Mouse (Mus musculus) CD8-positive naive resting alpha-beta T cell, adult 2 months (primary cell): ENCODE results near the gene Lztfl1.
A peak's percentile ranks its signal among the peaks of the same experiment; 100 is the strongest.
"Not testable (repeated sequence)": the region's sequence is repeated elsewhere in the genome, so short reads cannot be mapped to it uniquely, and the experiment has no call there.

ENCODE experiments used
- DNase-seq, 2 experiments: peaks; one replicate each; pipeline ENCODE4 v3.0.0; 2022; ENCODE audit warnings: low read depth in 2 of 2, low spot score in 2 of 2

Lztfl1 gene

DNA sequence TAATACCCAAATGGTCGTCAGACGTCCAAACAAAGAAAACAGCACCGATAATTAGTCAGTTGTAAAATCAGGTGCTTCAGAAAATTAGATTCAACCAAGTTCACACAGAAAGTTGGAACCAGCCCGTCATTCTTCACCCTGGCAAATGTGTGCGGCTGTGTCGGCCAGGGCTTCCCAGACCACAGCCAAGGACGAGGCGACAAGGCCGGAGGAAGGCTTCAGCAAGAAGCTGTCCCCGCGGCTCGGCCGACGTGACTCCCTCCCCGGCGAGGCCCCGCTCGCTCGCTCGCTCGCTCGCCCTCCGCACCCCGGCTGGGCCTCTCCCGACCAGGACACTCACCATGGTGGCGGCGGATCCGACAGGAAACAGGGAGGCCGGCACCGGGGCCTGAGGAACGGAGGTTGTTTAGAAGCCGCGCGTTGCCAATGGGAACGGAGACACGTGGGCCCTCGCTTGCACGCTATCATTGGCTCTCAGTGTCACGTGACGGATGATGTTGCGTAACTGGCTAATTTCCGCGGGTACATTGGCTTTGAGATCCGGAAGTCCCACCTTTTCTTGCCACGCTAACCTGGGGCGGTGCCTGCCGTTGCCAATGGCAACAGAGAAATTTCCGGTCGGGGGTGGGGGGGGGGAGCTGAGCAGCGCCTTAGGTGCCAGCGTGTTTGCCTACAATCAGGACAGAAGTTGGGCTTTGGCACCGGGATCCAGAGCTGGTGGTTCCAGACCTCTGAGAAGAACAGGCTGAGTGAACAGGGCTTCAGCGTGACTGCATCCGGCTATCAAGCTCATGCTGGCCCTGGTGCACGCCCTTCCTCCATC lies at the start of gene Lztfl1:
TSS of gene Lztfl1 (minus strand) at position 512 of the 823 bp plus-strand sequence.
- peak; percentile 91 for DNase-seq

DNA sequence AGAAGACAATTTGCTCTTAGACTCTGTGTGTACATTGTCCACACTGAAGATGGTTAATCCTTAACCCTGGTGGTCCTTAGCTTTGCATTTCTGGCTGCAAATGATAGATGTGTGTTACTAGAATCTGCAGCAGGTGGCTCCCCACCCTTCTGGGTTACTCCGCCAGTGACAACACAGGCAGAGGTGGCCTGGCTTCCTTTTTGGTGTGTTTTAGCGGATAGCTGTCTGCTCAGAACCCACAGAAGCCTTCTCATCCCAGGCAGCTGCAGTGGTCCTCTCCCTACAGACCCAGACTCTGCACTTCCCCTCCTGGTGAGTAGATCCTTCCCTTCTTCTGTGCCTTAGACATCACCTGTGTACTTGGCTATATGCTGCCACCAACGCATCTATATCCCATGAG lies 49.5 kb upstream of the Lztfl1 start:
- peak in 1 of 2 experiments; percentile 47 for DNase-seq

DNA sequence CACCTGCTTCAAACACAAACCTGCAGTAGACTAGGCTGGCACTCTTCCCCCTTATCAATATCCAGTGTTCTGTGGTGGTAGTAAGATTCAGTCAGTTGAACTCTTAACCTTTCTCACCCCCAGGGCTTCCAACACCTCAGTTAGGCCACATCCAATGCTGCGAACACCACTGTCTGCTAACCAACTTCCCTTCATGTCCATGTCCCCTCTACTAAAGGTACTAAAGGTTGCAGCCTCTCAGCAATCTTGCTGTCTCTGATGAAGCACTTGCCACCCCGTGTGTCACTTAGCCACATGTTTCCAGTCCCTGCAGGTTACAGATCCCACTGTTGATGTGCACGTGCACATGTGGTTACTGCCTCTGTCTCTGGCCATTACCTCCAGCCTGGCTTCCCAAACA lies 46.3 kb upstream of the Lztfl1 start:
- DNase-seq = peak in 1 of 2 experiments; percentile 44

DNA sequence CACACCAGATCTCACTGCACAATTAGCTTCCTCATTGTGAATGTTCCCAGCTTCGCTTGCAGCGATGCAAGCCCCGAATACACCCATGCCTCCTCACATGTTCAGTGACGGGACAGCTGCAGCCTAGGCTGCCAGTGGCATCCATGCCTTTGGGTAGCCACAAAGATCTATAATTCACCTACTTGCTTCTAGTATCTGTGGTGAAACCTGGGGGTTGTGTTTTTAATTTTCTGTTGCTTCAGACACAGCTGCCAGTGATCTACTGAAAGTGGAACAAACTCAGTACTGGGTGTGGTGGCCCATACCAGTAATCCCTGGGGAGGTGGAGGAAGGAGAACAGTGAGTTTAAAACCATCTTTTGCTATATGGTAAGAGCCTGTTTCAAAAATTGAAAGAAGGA lies 45.4 kb upstream of the Lztfl1 start:
- DNase-seq = no peak

DNA sequence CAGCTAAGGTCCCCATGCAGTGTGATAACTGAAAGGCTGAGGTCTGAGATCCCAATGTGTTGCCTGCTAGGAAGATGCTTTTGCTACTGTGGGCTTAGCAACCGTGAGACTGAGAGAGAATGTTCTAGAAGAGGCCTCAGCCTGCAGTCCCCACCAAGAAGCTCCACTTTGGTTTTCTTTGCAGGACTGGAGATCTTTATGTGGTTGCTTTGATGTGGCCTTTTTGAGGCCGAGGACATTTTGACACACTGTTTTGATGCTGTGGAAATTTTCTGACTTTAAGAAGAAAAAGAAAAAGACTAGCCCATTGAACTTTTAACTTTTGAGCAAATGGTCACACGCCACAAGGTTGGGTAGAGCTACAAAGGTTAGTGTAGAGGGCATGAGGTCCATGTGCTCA lies 43.3 kb upstream of the Lztfl1 start:
- DNase-seq = no peak

DNA sequence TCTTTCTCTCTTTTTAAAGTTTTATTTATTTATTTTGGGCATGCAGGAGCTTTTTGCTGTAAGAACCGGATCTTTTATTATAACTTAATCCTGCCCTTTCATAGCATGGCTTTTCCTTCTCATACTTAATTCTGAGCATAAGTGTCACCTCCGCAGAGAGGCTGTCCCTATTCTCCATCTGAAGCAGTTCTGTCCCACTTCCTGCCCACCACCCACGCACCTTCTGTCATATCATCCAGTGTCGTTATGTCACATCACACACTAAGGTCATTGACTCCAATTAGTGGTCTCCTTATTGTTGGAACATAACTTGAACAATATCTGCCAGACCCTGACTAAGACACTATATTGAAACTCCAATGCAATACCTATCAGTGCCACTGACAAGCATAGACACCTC lies 41.1 kb upstream of the Lztfl1 start:
- no peak for DNase-seq

DNA sequence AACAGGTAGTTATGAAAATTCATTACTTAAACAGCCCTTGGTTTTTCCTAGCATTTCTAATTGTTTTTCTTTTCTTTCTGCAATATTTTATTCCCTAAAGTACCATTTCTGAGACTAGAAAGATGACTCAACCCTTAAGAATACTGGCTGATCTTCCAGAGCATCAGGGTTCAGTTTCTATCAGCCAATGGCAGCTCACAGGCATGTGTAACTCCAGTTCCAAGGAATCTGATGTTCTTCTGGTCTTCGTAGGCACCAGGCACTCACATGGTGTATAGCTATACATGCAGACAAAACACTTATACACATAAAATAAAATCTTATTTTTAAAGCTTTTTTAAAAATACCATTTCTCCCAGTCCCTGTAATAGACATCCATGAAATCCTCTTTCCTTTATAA lies 40.7 kb upstream of the Lztfl1 start:
- DNase-seq = no peak

DNA sequence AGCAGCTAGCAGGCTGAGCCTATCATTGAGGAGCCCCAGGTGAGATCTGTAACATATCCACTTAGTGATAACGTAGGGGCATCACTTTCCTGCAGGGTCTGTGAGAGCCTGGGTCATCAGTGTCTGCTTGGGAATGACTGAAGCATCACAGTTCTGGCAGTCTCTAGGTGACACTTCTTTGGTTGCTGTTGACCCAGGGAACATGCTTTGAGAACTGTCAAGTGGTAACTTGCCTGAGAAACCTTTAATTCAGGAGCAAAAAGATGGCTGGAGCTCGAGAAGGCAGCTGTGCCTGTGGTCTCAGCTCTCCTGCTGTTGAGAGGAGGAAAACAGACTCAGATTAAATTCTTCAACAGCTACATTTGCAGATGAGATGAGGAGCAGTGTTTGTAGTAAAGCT lies 39.8 kb upstream of the Lztfl1 start:
- no peak for DNase-seq

DNA sequence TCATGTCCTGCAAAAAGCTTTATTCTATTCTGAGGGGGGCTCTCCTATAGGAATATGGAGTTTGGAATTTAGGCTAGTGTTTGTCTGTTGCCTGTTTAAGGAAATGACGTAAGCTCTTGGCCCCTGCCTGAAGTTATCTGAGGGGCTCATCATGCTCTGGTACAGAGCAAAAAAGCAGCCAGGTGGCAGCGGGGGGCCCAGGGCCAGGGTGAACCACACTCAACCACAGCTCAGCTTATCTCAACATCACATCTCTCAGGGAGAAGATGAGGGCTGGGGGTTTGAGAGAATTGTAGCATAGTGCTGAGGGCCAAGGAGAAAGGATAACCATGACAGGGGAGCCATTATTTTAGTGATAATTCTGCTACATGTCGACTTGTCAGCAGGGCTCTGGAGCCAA lies 39.3 kb upstream of the Lztfl1 start:
- peak; percentile 80 to 87 for DNase-seq

DNA sequence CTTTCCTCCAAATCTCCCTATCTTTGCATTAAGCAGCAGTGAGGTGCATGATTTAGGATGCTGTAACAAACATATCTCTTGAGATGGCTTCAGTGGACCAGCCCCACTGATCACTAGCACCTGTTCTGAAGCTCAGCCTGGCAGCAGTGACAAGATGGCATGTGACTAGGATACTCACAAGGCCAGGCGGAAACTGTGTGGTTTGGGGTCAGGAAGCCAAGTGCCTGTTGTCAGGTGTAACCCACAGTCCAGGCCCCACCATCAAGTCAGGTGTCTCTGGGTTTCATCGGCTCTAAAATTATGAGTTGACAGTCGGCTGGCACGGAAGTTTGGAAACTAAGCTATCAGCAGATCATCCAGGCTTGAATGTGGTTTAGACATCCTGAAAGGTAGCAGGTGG lies 36.8 kb upstream of the Lztfl1 start:
- DNase-seq = peak; percentile 91 to 93

DNA sequence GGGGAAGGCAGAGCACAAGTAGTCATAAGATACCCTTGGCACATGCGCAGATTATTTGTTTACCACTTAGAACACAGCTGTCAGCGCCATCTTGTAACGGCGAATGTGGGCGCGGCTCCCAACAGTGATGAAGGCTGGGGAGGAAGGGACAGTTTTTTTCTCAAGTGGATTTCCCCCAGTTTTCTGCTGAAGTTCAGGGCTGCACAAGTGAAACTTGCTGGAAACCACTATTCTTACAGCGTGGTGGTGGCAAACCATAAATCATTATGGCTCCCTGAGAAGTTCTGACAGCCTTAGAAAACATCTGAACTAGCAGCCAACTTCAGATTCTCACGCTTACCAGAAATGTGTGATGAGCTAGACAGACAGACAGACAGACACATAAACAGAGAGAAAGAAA lies 32.2 kb upstream of the Lztfl1 start:
- not testable (repeated sequence) for DNase-seq

DNA sequence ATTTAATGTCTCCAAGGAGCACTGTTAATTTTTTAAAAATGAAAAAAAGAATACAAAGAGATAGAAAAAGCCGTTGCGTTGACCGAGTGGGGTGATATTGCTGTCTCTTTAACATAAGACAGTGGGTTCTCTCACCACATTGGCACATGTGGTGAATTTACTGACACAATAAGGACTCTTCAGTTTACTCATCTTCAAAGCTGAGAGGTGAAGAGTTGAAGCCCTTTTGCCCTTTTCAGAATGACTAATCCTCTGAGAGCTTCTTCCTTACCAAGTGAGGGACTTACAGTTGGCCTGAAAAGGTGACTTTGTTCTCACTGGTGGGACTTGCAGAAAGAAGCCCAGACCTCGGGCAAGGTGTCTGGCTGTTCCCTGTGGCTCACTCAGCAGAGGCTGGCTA lies 23.3 kb upstream of the Lztfl1 start:
- no peak for DNase-seq

DNA sequence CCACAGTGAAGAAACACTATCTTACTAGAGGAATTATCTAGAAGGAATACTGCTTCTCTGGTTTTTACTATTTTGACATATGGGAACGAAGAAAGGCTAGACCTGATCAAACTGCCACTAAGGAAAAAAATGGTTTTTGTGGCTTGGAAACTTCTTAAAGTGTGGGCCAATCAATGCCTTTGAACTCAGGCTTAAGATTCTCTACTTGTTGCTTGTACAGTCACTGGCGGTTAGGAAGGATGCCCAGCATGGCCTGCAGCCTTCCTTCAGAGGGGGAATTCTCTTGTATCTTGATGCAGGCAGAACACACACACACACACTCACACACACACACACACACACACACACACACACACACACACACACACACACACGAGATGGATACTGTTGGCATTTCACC lies 16.6 kb upstream of the Lztfl1 start:
- no peak for DNase-seq

DNA sequence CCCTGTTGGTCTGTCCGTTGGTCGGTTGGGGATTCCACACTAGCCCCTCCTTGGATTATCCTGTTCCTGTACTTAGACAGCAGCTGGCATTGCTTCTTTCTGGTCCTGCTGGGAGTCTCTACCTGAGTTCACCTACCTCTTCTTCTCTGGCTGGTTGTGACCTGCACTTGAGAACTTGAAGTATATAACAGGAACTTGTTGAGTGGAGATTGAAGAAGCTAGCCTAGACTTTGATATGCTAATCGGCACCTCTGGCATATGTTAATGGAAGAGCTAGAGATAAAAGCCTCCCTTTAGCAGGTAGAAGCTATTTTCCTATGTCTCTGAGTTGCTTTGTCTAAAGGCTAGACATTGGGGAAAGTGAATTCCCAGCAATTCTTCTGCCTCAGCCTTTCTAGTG lies 13.8 kb upstream of the Lztfl1 start:
- no peak for DNase-seq

DNA sequence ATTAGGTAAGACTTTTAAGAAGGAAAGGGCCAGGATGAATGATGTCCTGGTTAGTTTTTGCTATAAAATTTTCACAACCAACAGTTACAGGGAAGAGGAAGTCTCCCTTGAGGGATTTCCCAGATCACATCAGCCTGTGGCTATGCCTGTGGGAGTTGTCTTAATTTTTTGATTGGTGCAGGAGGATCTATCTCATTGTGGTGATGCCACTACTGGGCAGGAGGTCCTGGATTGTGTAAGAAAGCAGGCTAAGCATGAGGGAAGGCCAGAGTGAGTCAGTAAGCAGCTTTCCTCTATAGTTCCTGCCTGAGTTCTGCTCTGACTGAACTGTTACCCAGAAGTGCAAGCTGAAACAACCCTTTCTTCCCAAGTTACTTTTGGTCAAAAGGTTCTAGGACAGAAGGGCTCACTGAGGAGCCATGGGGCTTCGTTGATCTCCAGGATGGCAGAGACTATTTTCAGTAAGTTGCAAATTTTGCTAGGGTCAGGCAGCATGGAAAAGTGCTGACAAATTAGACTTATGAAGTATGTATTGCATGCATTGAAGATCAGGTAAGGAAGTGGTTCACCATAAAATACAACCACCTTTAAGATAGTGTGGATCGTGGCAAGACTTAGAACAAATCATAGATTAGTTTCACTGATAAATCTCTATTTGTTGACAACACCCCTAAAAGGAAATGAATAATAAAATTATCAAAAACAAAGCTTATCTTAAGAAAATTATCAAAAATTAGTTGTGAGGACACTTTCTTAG lies 5.4 kb upstream of the Lztfl1 start:
- no peak for DNase-seq

DNA sequence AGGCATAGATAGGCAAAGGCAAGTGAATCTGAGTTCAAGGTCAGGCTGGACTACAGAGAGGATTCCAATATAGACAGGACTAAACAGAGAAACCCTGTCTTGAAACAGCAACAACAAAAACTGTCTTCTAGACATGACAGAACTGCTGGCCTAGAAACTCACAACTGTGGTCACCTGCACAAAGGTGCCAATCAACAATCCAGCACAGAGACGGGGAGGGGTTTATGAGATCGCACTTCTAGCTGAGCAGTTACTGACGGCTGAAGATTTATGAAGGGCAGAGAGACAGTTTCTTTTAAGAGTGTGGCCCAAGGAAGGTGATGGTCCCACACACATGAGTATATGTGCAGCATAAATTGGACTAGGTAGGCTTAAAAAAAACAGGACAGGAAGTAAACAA lies 1.2 kb downstream of the Lztfl1 start:
- DNase-seq = no peak

DNA sequence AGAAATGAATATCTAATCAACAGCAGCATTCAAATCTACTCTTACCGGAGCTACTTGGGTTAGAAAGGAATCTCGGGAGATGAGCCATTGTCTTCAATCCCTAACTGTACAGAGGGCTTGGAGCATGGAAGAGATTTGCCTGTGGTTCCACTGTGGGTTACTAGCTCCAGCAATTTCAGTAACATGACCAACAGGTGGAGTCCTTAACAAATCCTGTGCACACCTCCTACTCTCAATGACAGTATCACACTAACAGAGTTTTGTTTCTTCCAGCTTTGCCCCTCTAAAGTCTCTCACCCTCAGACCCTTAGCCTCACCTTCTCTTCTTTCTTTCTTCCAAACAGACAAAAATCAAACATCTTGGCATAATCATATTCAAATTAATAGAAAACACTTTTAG lies 4.4 kb downstream of the Lztfl1 start:
- peak in 1 of 2 experiments; percentile 31 for DNase-seq

DNA sequence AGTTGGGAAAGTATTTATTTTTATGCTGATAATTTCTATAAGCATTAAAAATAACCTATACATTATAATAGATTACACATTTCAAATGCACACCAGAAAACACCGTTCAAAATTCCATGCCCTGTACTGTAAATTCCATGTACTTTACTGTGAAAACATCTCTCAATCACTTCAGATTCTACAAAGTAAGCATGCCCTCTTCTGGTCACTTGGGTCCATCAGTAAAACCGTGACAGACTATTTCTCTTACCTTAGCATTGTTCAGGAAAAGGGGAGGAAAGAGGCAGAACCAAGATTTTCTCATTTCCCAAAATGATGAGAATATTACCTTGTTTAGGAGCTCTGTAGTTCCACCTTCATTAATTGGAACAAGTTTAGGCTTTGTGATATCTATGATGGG lies 8.3 kb downstream of the Lztfl1 start:
- DNase-seq = no peak

DNA sequence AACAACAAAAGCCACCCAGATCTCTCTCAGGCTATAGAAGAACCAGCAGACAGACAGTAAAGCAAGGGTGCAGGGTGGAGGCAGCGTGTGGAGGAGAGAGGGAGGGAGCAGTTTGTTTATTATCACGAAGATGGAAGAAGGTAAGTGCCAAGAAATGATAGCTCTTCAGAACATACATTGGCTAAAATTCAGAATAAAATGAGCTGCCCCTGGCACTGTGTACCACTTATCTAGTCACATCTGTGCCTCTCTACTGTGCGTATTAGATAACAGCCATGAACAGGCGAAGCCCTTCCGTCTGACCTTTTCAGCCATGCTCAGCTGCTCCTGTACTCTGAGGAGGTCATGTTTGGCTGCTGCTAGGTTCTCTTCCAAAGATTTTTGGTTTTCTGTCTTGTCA lies 15.7 kb downstream of the Lztfl1 start:
- no peak for DNase-seq

DNA sequence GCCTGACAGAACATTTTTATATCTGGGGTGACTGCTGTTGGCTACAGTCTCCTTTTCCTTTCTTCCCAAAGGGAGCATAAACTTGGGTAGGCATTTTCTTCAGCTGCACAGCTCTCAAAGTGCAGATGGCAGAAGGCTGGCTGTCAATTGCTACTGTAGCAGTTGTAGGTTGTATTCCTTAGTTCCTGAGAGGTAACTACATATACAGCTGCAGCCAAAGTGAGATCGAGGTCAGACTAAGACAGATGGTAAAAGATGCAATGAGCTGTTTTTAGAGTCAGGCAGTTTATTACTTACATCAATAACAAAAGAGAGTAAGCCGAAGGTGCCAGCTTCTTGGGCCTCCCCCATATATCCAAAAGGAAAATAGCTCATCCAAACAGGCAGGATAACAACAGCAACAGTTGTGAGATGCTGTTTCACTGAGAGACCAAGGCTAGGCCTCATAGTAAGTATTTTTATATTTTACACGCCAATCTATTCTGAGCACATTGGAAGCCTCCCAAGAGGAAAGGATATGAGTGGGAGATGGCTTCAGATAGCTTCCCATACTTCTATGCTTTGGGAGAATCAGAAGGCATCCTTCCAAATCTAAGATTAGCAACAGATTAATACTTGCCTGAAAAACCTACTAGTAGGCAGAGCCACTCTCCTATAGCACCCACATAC lies 21.7 kb downstream of the Lztfl1 start:
- no peak for DNase-seq

DNA sequence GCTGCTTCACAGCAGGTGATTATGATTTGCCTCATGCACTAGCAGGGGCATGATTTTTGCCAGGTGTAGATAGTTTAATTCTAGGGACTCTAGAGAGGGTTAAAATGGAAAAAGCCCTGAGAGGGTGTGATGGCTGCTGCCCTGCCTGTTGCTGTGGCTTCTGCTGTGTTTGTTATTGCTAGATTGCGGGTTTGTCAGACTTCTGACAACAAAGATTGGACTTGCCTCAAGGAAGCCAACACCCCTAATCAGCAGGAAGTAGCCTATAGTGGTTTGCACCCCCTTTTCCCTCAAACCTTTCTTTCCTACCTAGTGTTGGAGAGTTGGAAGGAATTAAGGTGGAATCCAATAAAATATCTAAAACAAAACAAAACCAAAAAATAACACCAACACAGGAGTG lies 29.3 kb downstream of the Lztfl1 start:
- no peak for DNase-seq

DNA sequence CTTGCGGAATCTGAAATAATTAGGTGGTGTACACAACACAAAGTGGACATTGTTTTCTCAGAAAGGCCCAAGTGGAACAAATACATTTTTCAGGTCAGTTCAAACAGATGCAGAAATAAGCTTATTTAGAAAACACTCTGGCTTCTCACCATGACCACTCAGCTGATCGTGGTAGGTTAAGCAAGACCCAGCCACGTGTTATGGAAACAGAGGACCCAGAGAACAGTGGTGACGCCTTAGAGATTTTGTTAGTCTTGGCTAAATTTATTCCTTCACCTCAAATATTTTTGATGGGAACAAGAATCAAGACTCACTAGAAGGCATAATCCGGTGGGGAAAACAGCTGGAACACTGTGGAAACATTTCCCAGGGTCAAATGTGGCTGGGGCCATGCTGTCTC lies 31.3 kb downstream of the Lztfl1 start:
- no peak for DNase-seq
